Mouse (Mus musculus): Measurements from ENCODE around the gene BC048507. TPM values are rescaled to one million over a fixed set of nuclear protein-coding genes. Genes with fewer than 3 reads are reported as not detected.
"Not testable (repeated sequence)": the region's sequence is repeated elsewhere in the genome, so short reads cannot be mapped to it uniquely, and the experiment has no call there.

Gene BC048507
- polyA plus RNA-seq, 1 experiment: not detected

GRCm38 (mm10) chr13:67853130-67853529 is 10.0 kb upstream of the BC048507 start:
- H3K4me3 ChIP-seq (ENCODE audit: insufficient read depth, low read length): no peak overlapping the region
- H3K4me1 ChIP-seq (ENCODE audit: control insufficient read depth, insufficient read depth, low read length): no peaks in the 10 kb centered on the region
- no peak for TF ChIP-seq POLR2A (IDR thresholded peaks at IDR 0.05; ENCODE audit: low read depth, low read length)
- no peak overlapping the region for H3K27ac ChIP-seq (ENCODE audit: insufficient read depth, low read length)

- Histone ChIP-seq H3K4me1 (ENCODE audit: control insufficient read depth, insufficient read depth, low read length) (no peaks in the 10 kb centered on the region), H3K4me3 (ENCODE audit: insufficient read depth, low read length) (no peak overlapping the region), H3K27ac (ENCODE audit: insufficient read depth, low read length) (no peak overlapping the region)
- TF ChIP-seq CTCF (IDR thresholded peaks at IDR 0.05; ENCODE audit: borderline replicate concordance, insufficient read depth, low read length) (no peak), POLR2A (IDR thresholded peaks at IDR 0.05; ENCODE audit: low read depth, low read length) (no peak)
These were observed 9.1 kb upstream of the BC048507 start for GRCm38 (mm10) chr13:67853983-67854382.

GRCm38 (mm10) chr13:67857317-67857716 is 5.8 kb upstream of the BC048507 start:
- no peaks in the 10 kb centered on the region for H3K4me1 ChIP-seq (ENCODE audit: control insufficient read depth, insufficient read depth, low read length)
- H3K27ac ChIP-seq (ENCODE audit: insufficient read depth, low read length): no peak overlapping the region

GRCm38 (mm10) chr13:67862508-67862907 is 618 bp upstream of the BC048507 start:
- Histone ChIP-seq H3K4me3 (ENCODE audit: insufficient read depth, low read length) (no peak overlapping the region), H3K27ac (ENCODE audit: insufficient read depth, low read length) (no peak overlapping the region), H3K4me1 (ENCODE audit: control insufficient read depth, insufficient read depth, low read length) (no peaks in the 10 kb centered on the region)
- no peak for TF ChIP-seq POLR2A (IDR thresholded peaks at IDR 0.05; ENCODE audit: low read depth, low read length)
- no peak for TF ChIP-seq CTCF (IDR thresholded peaks at IDR 0.05; ENCODE audit: borderline replicate concordance, insufficient read depth, low read length)

More at GRCm38 (mm10) chr13:67857317-67857716, 5.8 kb upstream of the BC048507 start:
- TF ChIP-seq POLR2A (IDR thresholded peaks at IDR 0.05; ENCODE audit: low read depth, low read length) (no peak), CTCF (IDR thresholded peaks at IDR 0.05; ENCODE audit: borderline replicate concordance, insufficient read depth, low read length) (no peak)
- no peak overlapping the region for H3K4me3 ChIP-seq (ENCODE audit: insufficient read depth, low read length)

GRCm38 (mm10) chr13:67864764-67865350 is 1.7 kb downstream of the BC048507 start:
- no peak overlapping the region for H3K4me3 ChIP-seq (ENCODE audit: insufficient read depth, low read length)
- H3K27ac ChIP-seq (ENCODE audit: insufficient read depth, low read length): no peak overlapping the region
- TF ChIP-seq CTCF (IDR thresholded peaks at IDR 0.05; ENCODE audit: borderline replicate concordance, insufficient read depth, low read length) (no peak), POLR2A (IDR thresholded peaks at IDR 0.05; ENCODE audit: low read depth, low read length) (no peak)
- no peaks in the 10 kb centered on the region for H3K4me1 ChIP-seq (ENCODE audit: control insufficient read depth, insufficient read depth, low read length)

- TF ChIP-seq POLR2A (IDR thresholded peaks at IDR 0.05; ENCODE audit: low read depth, low read length) (no peak), CTCF (IDR thresholded peaks at IDR 0.05; ENCODE audit: borderline replicate concordance, insufficient read depth, low read length) (no peak)
- H3K4me1 ChIP-seq (ENCODE audit: control insufficient read depth, insufficient read depth, low read length): no peaks in the 10 kb centered on the region
- no peak overlapping the region for H3K4me3 ChIP-seq (ENCODE audit: insufficient read depth, low read length)
- no peak overlapping the region for H3K27ac ChIP-seq (ENCODE audit: insufficient read depth, low read length)
These were observed 4.8 kb downstream of the BC048507 start for GRCm38 (mm10) chr13:67867899-67868298.

- H3K4me3 ChIP-seq (ENCODE audit: insufficient read depth, low read length); H3K27ac ChIP-seq (ENCODE audit: insufficient read depth, low read length); H3K4me1 ChIP-seq (ENCODE audit: control insufficient read depth, insufficient read depth, low read length): not testable (repeated sequence)
These were observed 13.0 kb downstream of the BC048507 start for GRCm38 (mm10) chr13:67876049-67876698.

GRCm38 (mm10) chr13:67876699-67877254 is 13.7 kb downstream of the BC048507 start:
- Histone ChIP-seq H3K27ac (ENCODE audit: insufficient read depth, low read length) (no peak overlapping the region), H3K4me3 (ENCODE audit: insufficient read depth, low read length) (no peak overlapping the region), H3K4me1 (ENCODE audit: control insufficient read depth, insufficient read depth, low read length) (no peaks in the 10 kb centered on the region)
- TF ChIP-seq CTCF (IDR thresholded peaks at IDR 0.05; ENCODE audit: borderline replicate concordance, insufficient read depth, low read length) (no peak), POLR2A (IDR thresholded peaks at IDR 0.05; ENCODE audit: low read depth, low read length) (no peak)

GRCm38 (mm10) chr13:67883966-67884365 is 20.8 kb downstream of the BC048507 start:
- no peak for TF ChIP-seq CTCF (IDR thresholded peaks at IDR 0.05; ENCODE audit: borderline replicate concordance, insufficient read depth, low read length)
- no peak for TF ChIP-seq POLR2A (IDR thresholded peaks at IDR 0.05; ENCODE audit: low read depth, low read length)
- no peak overlapping the region for H3K27ac ChIP-seq (ENCODE audit: insufficient read depth, low read length)
- H3K4me3 ChIP-seq (ENCODE audit: insufficient read depth, low read length): no peak overlapping the region
- no peaks in the 10 kb centered on the region for H3K4me1 ChIP-seq (ENCODE audit: control insufficient read depth, insufficient read depth, low read length)

- Histone ChIP-seq H3K27ac (ENCODE audit: insufficient read depth, low read length) (no peak overlapping the region), H3K4me1 (ENCODE audit: control insufficient read depth, insufficient read depth, low read length) (no peaks in the 10 kb centered on the region), H3K4me3 (ENCODE audit: insufficient read depth, low read length) (no peak overlapping the region)
- no peak for TF ChIP-seq POLR2A (IDR thresholded peaks at IDR 0.05; ENCODE audit: low read depth, low read length)
- TF ChIP-seq CTCF (IDR thresholded peaks at IDR 0.05; ENCODE audit: borderline replicate concordance, insufficient read depth, low read length): no peak
These were observed 46.6 kb downstream of the BC048507 start for GRCm38 (mm10) chr13:67909759-67910158.

Other genes starting within 250 kb of the BC048507 start
- 5.6 and 6.6 TPM in 2 replicates for gene Gm49345, start 225.6 kb upstream of the BC048507 start, polyA plus RNA-seq (2011; ENCODE audit: insufficient read length, low read depth, missing spikeins)
- gene Zfp729a, start 225.5 kb upstream of the BC048507 start, polyA plus RNA-seq (2011; ENCODE audit: insufficient read length, low read depth, missing spikeins): 7.0 and 10.7 TPM in 2 replicates
- gene Zfp738, start 176.3 kb upstream of the BC048507 start, polyA plus RNA-seq (2011; ENCODE audit: insufficient read length, low read depth, missing spikeins): 15.3 and 15.9 TPM in 2 replicates
- gene Zfp65, start 134.2 kb upstream of the BC048507 start, polyA plus RNA-seq (2011; ENCODE audit: insufficient read length, low read depth, missing spikeins): 9.6 and 15.8 TPM in 2 replicates
- 3.6 and 4.2 TPM in 2 replicates for gene Zfp85, start 108.1 kb upstream of the BC048507 start, polyA plus RNA-seq (2011; ENCODE audit: insufficient read length, low read depth, missing spikeins)
- gene Zfp493, start 83.6 kb upstream of the BC048507 start, polyA plus RNA-seq (2011; ENCODE audit: insufficient read length, low read depth, missing spikeins): 1.8 and 2.5 TPM in 2 replicates
- gene Zfp273, start 49.6 kb upstream of the BC048507 start, polyA plus RNA-seq (2011; ENCODE audit: insufficient read length, low read depth, missing spikeins): 2.8 and 2.9 TPM in 2 replicates
- gene Gm10037, start 32.2 kb upstream of the BC048507 start, polyA plus RNA-seq (2011; ENCODE audit: insufficient read length, low read depth, missing spikeins): 1.5 and 1.6 TPM in 2 replicates